In genomic region chr9:21311695-21312094, GRCm38 (mm10) we compare ENCODE assay signal across 9 mouse cellular contexts. TPM values are rescaled to one million over a fixed set of nuclear protein-coding genes. Genes with fewer than 3 reads are reported as not detected.
DNase-seq lines count a peak whose midpoint lies in the region; ATAC-seq and TF ChIP-seq lines count a peak whose summit lies in the region.
"Had no signal": no experiment of that assay in that cellular context is flagged by ENCODE, and none has a peak within 500 bp of the region (broad histone marks: within the 10 kb centered on the region; RNA-seq: fewer than 3 reads in every experiment).

No protein-coding gene starts in this region.

- no peaks in the 10 kb centered on the region for H3K36me3 ChIP-seq in heart, embryonic 12.5 days
- no peaks in the 10 kb centered on the region for H3K36me3 ChIP-seq in heart, adult 2 months (ENCODE audit: control insufficient read depth, insufficient read depth, low read length)
- H3K36me3 ChIP-seq in lung, postnatal 0 days (ENCODE audit: insufficient read depth, low read length): no peaks in the 10 kb centered on the region
- H3K36me3 ChIP-seq in limb, embryonic 14.5 days (ENCODE audit: control insufficient read depth, insufficient read depth, low read length): no peaks in the 10 kb centered on the region

- 0 out of 2 replicates have a peak overlapping the region, but pooled peaks have one; percentile 50 for H3K4me2 ChIP-seq in heart, embryonic 12.5 days
- peak overlapping the region; percentile 42 for H3K4me2 ChIP-seq in lung, postnatal 0 days (replicated peaks; ENCODE audit: low read depth, low read length)
- H3K4me2 ChIP-seq in limb, embryonic 14.5 days (replicated peaks; ENCODE audit: low read depth, low read length, severe bottlenecking): no peak overlapping the region

- 28% methylated on average over 7 of the region's 7 CpGs for WGBS in heart, embryonic 12.5 days
- WGBS in heart, adult 2 months: 55% methylated on average over 7 of the region's 7 CpGs
- WGBS in lung, postnatal 0 days: 25% methylated on average over 7 of the region's 7 CpGs
- WGBS in limb, embryonic 14.5 days: 22% methylated on average over 7 of the region's 7 CpGs

- no peak for TF ChIP-seq EP300 in heart, adult 2 months (IDR thresholded peaks at IDR 0.05; ENCODE audit: insufficient read depth, low read depth, low read length)
- TF ChIP-seq EP300 in lung, postnatal 0 days (IDR thresholded peaks at IDR 0.05): no peak

- H3K27me3 ChIP-seq in heart, embryonic 12.5 days (replicated peaks): peaks cover 21% of the 10 kb centered on the region
- no peaks in the 10 kb centered on the region for H3K27me3 ChIP-seq in heart, adult 2 months (ENCODE audit: control insufficient read depth, insufficient read depth, low read length)
- H3K27me3 ChIP-seq in lung, postnatal 0 days (replicated peaks; ENCODE audit: insufficient read depth, low read length): no peaks in the 10 kb centered on the region
- H3K27me3 ChIP-seq in limb, embryonic 14.5 days (ENCODE audit: control insufficient read depth, insufficient read depth, low read length): peaks cover 17% of the 10 kb centered on the region

- no peak overlapping the region for H3K27ac ChIP-seq in heart, embryonic 12.5 days (ENCODE audit: poor library complexity, severe bottlenecking)
- no peak overlapping the region for H3K27ac ChIP-seq in heart, adult 2 months
- peak overlapping the region; percentile 52 for H3K27ac ChIP-seq in lung, postnatal 0 days (ENCODE audit: low read length)
- no peak overlapping the region for H3K27ac ChIP-seq in limb, embryonic 14.5 days (replicated peaks; ENCODE audit: low read depth, low read length)

- H3K9me3 ChIP-seq in heart, embryonic 12.5 days (replicated peaks): peaks cover 7% of the 10 kb centered on the region; the same call in 1 of the 2 replicates
- no peaks in the 10 kb centered on the region for H3K9me3 ChIP-seq in lung, postnatal 0 days (ENCODE audit: low read length)
- H3K9me3 ChIP-seq in limb, embryonic 14.5 days (ENCODE audit: control insufficient read depth, low read length): no peaks in the 10 kb centered on the region

- H3K79me2 ChIP-seq in heart, adult 2 months (replicated peaks; ENCODE audit: control insufficient read depth, insufficient read depth, low read length): no peaks in the 10 kb centered on the region

- intact Hi-C loops in heart, adult 2 months (cut with DNase I): loop anchor here (2.0 to 5.0 kb wide), 3 partner anchors 27 to 156 kb away; no protein-coding TSS in a partner anchor

- H3K4me1 ChIP-seq in heart, embryonic 12.5 days (replicated peaks): peaks cover 7% of the 10 kb centered on the region
- peaks cover 1% of the 10 kb centered on the region; the same call in 1 of the 2 replicates for H3K4me1 ChIP-seq in heart, adult 2 months (ENCODE audit: control insufficient read depth, insufficient read depth, low read length)
- H3K4me1 ChIP-seq in lung, postnatal 0 days (ENCODE audit: insufficient read depth, low read depth, low read length): no peaks in the 10 kb centered on the region
- no peaks in the 10 kb centered on the region for H3K4me1 ChIP-seq in limb, embryonic 14.5 days (ENCODE audit: control insufficient read depth, insufficient read depth, low read length)

- no peak overlapping the region; the same call in 1 of the 2 replicates for H3K4me3 ChIP-seq in heart, embryonic 12.5 days
- no peak overlapping the region for H3K4me3 ChIP-seq in heart, adult 2 months
- peak overlapping the region; percentile 36 for H3K4me3 ChIP-seq in lung, postnatal 0 days (ENCODE audit: low read depth, low read length)
- H3K4me3 ChIP-seq in limb, embryonic 14.5 days (replicated peaks; ENCODE audit: low read length): peak overlapping the region; percentile 23

- 0 out of 2 replicates have a peak overlapping the region, but pooled peaks have one; percentile 22 for H3K9ac ChIP-seq in heart, embryonic 12.5 days
- H3K9ac ChIP-seq in heart, adult 2 months (ENCODE audit: low read depth, low read length): no peak overlapping the region
- H3K9ac ChIP-seq in lung, postnatal 0 days (replicated peaks; ENCODE audit: low read depth): no peak overlapping the region; the same call in 1 of the 2 replicates
- no peak overlapping the region for H3K9ac ChIP-seq in limb, embryonic 14.5 days (ENCODE audit: low read depth, low read length, severe bottlenecking)

- no peak for TF ChIP-seq CTCF in heart, adult 2 months (IDR thresholded peaks at IDR 0.05)
- no peak for TF ChIP-seq CTCF in lung, postnatal 0 days (IDR thresholded peaks at IDR 0.05)

- no peak for TF ChIP-seq POLR2A in heart, adult 2 months (IDR thresholded peaks at IDR 0.05; ENCODE audit: insufficient read depth, low read depth, low read length)
- TF ChIP-seq POLR2A in limb, embryonic 14.5 days (IDR thresholded peaks at IDR 0.05; ENCODE audit: borderline replicate concordance, extremely low read depth, insufficient read depth, insufficient read length): no peak

- ATAC-seq in heart, embryonic 12.5 days (ENCODE audit: insufficient number of reproducible peaks, low FRiP score): no peak
- no peak for ATAC-seq in lung, postnatal 0 days
- no peak for ATAC-seq in limb, embryonic 14.5 days (ENCODE audit: low FRiP score, low read depth)
- ATAC-seq in monocyte, adult 5-6 weeks (replicated peaks; ENCODE audit: insufficient number of reproducible peaks, low FRiP score, low TSS enrichment, poor library complexity, severe bottlenecking): no peak
- ATAC-seq: forebrain, embryonic 14.5 days had no signal

- no peak for DNase-seq in heart, adult 2 months
- DNase-seq in lung, postnatal 0 days (ENCODE audit: low spot score): no peak
- no peak for DNase-seq in lung, postnatal 10 days
- no peak for DNase-seq in limb, embryonic 14.5 days (ENCODE audit: low spot score)
- DNase-seq in adrenal gland, adult 8-10 months: no peak
- DNase-seq in frontal cortex, postnatal 36 days (ENCODE audit: low spot score in 2 of 2): no peak

RNA-seq across cellular contexts. Expression of gene Ap1m2, which starts 0.4 kb away (rescaled TPM):
- 0.23 and 0.58 TPM in 2 replicates for polyA plus RNA-seq in heart, embryonic 12.5 days (2016; fragmentation: Nextera tagmentation; extraction: Ambion mirVana)
- total RNA-seq in heart, adult 2 months (2021): not detected
- polyA plus RNA-seq in heart, adult 2 months (2012; rRNA removed): 1.0 TPM in 1 of 2 replicates, not detected in the other
- 35.9 and 36.4 TPM in 2 replicates for polyA plus RNA-seq in lung, postnatal 0 days (2015; fragmentation: Nextera tagmentation; extraction: Ambion mirVana)
- 12.8 and 16.3 TPM in 2 replicates for polyA plus RNA-seq in limb, embryonic 14.5 days (2012; rRNA removed)
- 23.0 and 29.3 TPM in 2 replicates for polyA plus RNA-seq in limb, embryonic 14.5 days (2014; fragmentation: Nextera tagmentation; extraction: Ambion mirVana)
- under 1 TPM in 1 of 4 experiments, not detected in 3; 0.23 TPM for total RNA-seq in adrenal gland, adult 8-10 months (2022)
- 1.6 to 2.0 TPM (median 1.8 TPM) in 3 replicates for total RNA-seq in monocyte, adult 5-6 weeks (2017)

RNA-seq across cellular contexts. Expression of gene Slc44a2, which starts 8.8 kb away (rescaled TPM):
- 69.1 and 73.6 TPM in 2 replicates for polyA plus RNA-seq in heart, embryonic 12.5 days (2016; fragmentation: Nextera tagmentation; extraction: Ambion mirVana)
- total RNA-seq in heart, adult 2 months (2021): 10 to 100 TPM; 77.0 to 89.5 TPM
- polyA plus RNA-seq in heart, adult 2 months (2012; rRNA removed): 86.8 and 148 TPM in 2 replicates
- 155 and 165 TPM in 2 replicates for polyA plus RNA-seq in lung, postnatal 0 days (2015; fragmentation: Nextera tagmentation; extraction: Ambion mirVana)
- polyA plus RNA-seq in limb, embryonic 14.5 days (2012; rRNA removed): 127 and 159 TPM in 2 replicates
- polyA plus RNA-seq in limb, embryonic 14.5 days (2014; fragmentation: Nextera tagmentation; extraction: Ambion mirVana): 121 and 129 TPM in 2 replicates
- total RNA-seq in adrenal gland, adult 8-10 months (2022): 100 to 1,000 TPM in 1 of 4 experiments, 10 to 100 TPM in 3; 39.0 to 103 (median 67.3) TPM
- total RNA-seq in monocyte, adult 5-6 weeks (2017): 230 to 297 TPM (median 259 TPM) in 3 replicates

RNA-seq across cellular contexts. Expression of gene Cdkn2d, which starts 20.5 kb away (rescaled TPM):
- 88.5 and 89.2 TPM in 2 replicates for polyA plus RNA-seq in heart, embryonic 12.5 days (2016; fragmentation: Nextera tagmentation; extraction: Ambion mirVana)
- total RNA-seq in heart, adult 2 months (2021): 10 to 100 TPM; 11.3 to 15.0 TPM
- 25.0 and 32.9 TPM in 2 replicates for polyA plus RNA-seq in heart, adult 2 months (2012; rRNA removed)
- polyA plus RNA-seq in lung, postnatal 0 days (2015; fragmentation: Nextera tagmentation; extraction: Ambion mirVana): 33.9 and 34.9 TPM in 2 replicates
- polyA plus RNA-seq in limb, embryonic 14.5 days (2012; rRNA removed): 43.2 and 48.1 TPM in 2 replicates
- polyA plus RNA-seq in limb, embryonic 14.5 days (2014; fragmentation: Nextera tagmentation; extraction: Ambion mirVana): 51.1 and 56.0 TPM in 2 replicates
- 10 to 100 TPM; 11.9 to 24.1 (median 18.5) TPM for total RNA-seq in adrenal gland, adult 8-10 months (2022)
- 58.8 to 83.6 TPM (median 66.5 TPM) in 3 replicates for total RNA-seq in monocyte, adult 5-6 weeks (2017)

RNA-seq across cellular contexts. Expression of gene Kri1, which starts 23.9 kb away (rescaled TPM):
- polyA plus RNA-seq in heart, embryonic 12.5 days (2016; fragmentation: Nextera tagmentation; extraction: Ambion mirVana): 11.9 and 13.6 TPM in 2 replicates
- total RNA-seq in heart, adult 2 months (2021): 10 to 100 TPM; 16.3 to 16.8 TPM
- polyA plus RNA-seq in heart, adult 2 months (2012; rRNA removed): 10.5 and 12.8 TPM in 2 replicates
- 8.9 and 11.9 TPM in 2 replicates for polyA plus RNA-seq in lung, postnatal 0 days (2015; fragmentation: Nextera tagmentation; extraction: Ambion mirVana)
- polyA plus RNA-seq in limb, embryonic 14.5 days (2012; rRNA removed): 30.0 and 43.2 TPM in 2 replicates
- polyA plus RNA-seq in limb, embryonic 14.5 days (2014; fragmentation: Nextera tagmentation; extraction: Ambion mirVana): 13.7 and 14.5 TPM in 2 replicates
- total RNA-seq in adrenal gland, adult 8-10 months (2022): 10 to 100 TPM; 33.0 to 52.0 (median 41.8) TPM
- 91.2 to 154 TPM (median 120 TPM) in 3 replicates for total RNA-seq in monocyte, adult 5-6 weeks (2017)

RNA-seq across cellular contexts. Expression of gene Atg4d, which starts 46.6 kb away (rescaled TPM):
- polyA plus RNA-seq in heart, embryonic 12.5 days (2016; fragmentation: Nextera tagmentation; extraction: Ambion mirVana): 43.8 and 47.8 TPM in 2 replicates
- 100 to 1,000 TPM in 1 of 2 experiments, 10 to 100 TPM in 1; 88.7 to 100 TPM for total RNA-seq in heart, adult 2 months (2021)
- 60.8 and 72.6 TPM in 2 replicates for polyA plus RNA-seq in heart, adult 2 months (2012; rRNA removed)
- polyA plus RNA-seq in lung, postnatal 0 days (2015; fragmentation: Nextera tagmentation; extraction: Ambion mirVana): 36.4 and 40.0 TPM in 2 replicates
- 26.9 and 29.0 TPM in 2 replicates for polyA plus RNA-seq in limb, embryonic 14.5 days (2012; rRNA removed)
- polyA plus RNA-seq in limb, embryonic 14.5 days (2014; fragmentation: Nextera tagmentation; extraction: Ambion mirVana): 31.6 and 35.8 TPM in 2 replicates
- total RNA-seq in adrenal gland, adult 8-10 months (2022): 10 to 100 TPM; 38.7 to 47.3 (median 40.8) TPM
- 31.7 to 39.6 TPM (median 34.6 TPM) in 3 replicates for total RNA-seq in monocyte, adult 5-6 weeks (2017)

Comparison
In these comparisons a context has a peak if more than half of its experiments do, and no peak if none do; other contexts are left out.
1. H3K4me3 ChIP-seq: peak in lung, postnatal 0 days (single experiment) and limb, embryonic 14.5 days (single experiment); none in heart, embryonic 12.5 days (single experiment) and heart, adult 2 months (single experiment).